Mouse (Mus musculus) heart, postnatal 0 days (tissue): Measurements from ENCODE around the gene Glp1r. TPM values are rescaled to one million over a fixed set of nuclear protein-coding genes. Genes with fewer than 3 reads are reported as not detected.

ENCODE experiments used
- ATAC-seq: fragments of 200-750 bp; cut with Nextera tagmentation; 2 replicates; pipeline ENCODE4 v1.8.0; 2017; ENCODE audit warnings: low read depth, moderate number of reproducible peaks, moderate library complexity; ENCODE audit not compliant: insufficient read depth
- DNase-seq: peaks from one replicate; pipeline ENCODE4 v3.0.0-alpha.2; 2016; ENCODE audit warnings: low spot score
- H3K27ac ChIP-seq: fragments of 300-500 bp; sonication (generic); 2 replicates; pipeline ENCODE4 v1.5.1; 2014; ENCODE audit warnings: low read depth, mild to moderate bottlenecking
- H3K27me3 ChIP-seq: fragments of 300-500 bp; sonication (generic); 2 replicates; pipeline ENCODE4 v1.6.1; 2014; ENCODE audit warnings: low read length, mixed read lengths; ENCODE audit not compliant: control insufficient read depth, insufficient read depth
- H3K36me3 ChIP-seq: fragments of 300-500 bp; sonication (generic); replicated peaks from 2 replicates; pipeline ENCODE4 v1.6.1; 2014; ENCODE audit warnings: low read length, mixed read lengths; ENCODE audit not compliant: control insufficient read depth, insufficient read depth
- H3K4me1 ChIP-seq: fragments of 300-500 bp; sonication (generic); 2 replicates; pipeline ENCODE4 v1.6.1; 2014; ENCODE audit warnings: antibody characterized with exemption; ENCODE audit not compliant: control insufficient read depth, insufficient read depth
- H3K4me2 ChIP-seq: fragments of 300-500 bp; sonication (generic); 2 replicates; pipeline ENCODE4 v1.6.1; 2014; ENCODE audit warnings: low read depth, mild to moderate bottlenecking, low read length, moderate library complexity
- H3K4me3 ChIP-seq: fragments of 300-500 bp; sonication (generic); 2 replicates; pipeline ENCODE4 v1.5.1; 2014; ENCODE audit warnings: low read depth, low read length
- H3K9ac ChIP-seq: fragments of 300-500 bp; sonication (generic); replicated peaks from 2 replicates; pipeline ENCODE4 v1.6.1; 2014; ENCODE audit warnings: low read depth, low read length, mixed read lengths
- H3K9me3 ChIP-seq: fragments of 300-500 bp; sonication (generic); replicated peaks from 2 replicates; pipeline ENCODE4 v1.6.1; 2016; ENCODE audit warnings: low read length; ENCODE audit not compliant: control insufficient read depth
- CTCF ChIP-seq: IDR thresholded peaks from 2 replicates; pipeline ENCODE4 v1.5.1; 2016; ENCODE audit warnings: antibody characterized with exemption, control low read depth, low read depth
- EP300 ChIP-seq: IDR thresholded peaks from 2 replicates; pipeline ENCODE4 v1.6.1; 2016; ENCODE audit warnings: antibody characterized with exemption, low read depth
- WGBS: fragments of 180-500 bp; shearing (Covaris S2); extraction: QIAGEN DNeasy Blood & Tissue Kit; methylation state at CpG from one replicate; pipeline ENCODE4 v1.1.7; 2014; 5-methylcytosine and 5-hydroxymethylcytosine counted together
- polyA plus RNA-seq: library from polyadenylated mRNA; unstranded; fragments of >200 nt; fragmentation: Nextera tagmentation; extraction: Ambion mirVana; gene quantifications from 2 replicates; pipeline ENCODE4 v1.2.1, GENCODE M21; 2015
- total RNA-seq: library from RNA; depleted of rRNA; stranded (reverse); fragments of >200 nt; gene quantifications from 2 replicates; pipeline ENCODE4 v1.2.3, GENCODE M21; 2014; ENCODE audit warnings: low replicate concordance; rRNA removed

Glp1r gene
- total RNA-seq, result 1.3 and 4.7 TPM in 2 replicates
- polyA plus RNA-seq, result 0.43 and 0.44 TPM in 2 replicates

- no peak for ATAC-seq
- Histone ChIP-seq H3K9ac (peak within 1 kb of the TSS; percentile 3; the same call in 1 of the 2 replicates), H3K4me3 (peak within 1 kb of the TSS; percentile 49), H3K9me3 (no peaks in the 10 kb centered on the region; the same call in 1 of the 2 replicates), H3K4me2 (peak within 1 kb of the TSS; percentile 78), H3K4me1 (peaks cover 9% of the 10 kb centered on the region; the same call in 1 of the 2 replicates), H3K27me3 (peaks cover 38% of the 10 kb centered on the region), H3K36me3 (no peaks in the 10 kb centered on the region), H3K27ac (no peak within 1 kb of the TSS)
- under 1% methylated on average over 36 of the region's 37 CpGs for WGBS
- TF ChIP-seq CTCF (no peak), EP300 (no peak)
- DNase-seq, result no peak
These were observed at the start of gene Glp1r for GRCm38 (mm10) chr17:30901627-30902026. TSS of gene Glp1r (plus strand) at chr17:30901817.

- H3K27me3 ChIP-seq, result no peaks in the 10 kb centered on the region
- ATAC-seq (no peak), DNase-seq (no peak)
- no peaks in the 10 kb centered on the region for H3K4me1 ChIP-seq
- no peak overlapping the region for H3K4me2 ChIP-seq
- no peak for TF ChIP-seq EP300
- no peak for TF ChIP-seq CTCF
- H3K27ac ChIP-seq, result no peak overlapping the region
- H3K4me3 ChIP-seq, result no peak overlapping the region
- H3K9me3 ChIP-seq, result no peaks in the 10 kb centered on the region
- no peaks in the 10 kb centered on the region for H3K36me3 ChIP-seq
- no peak overlapping the region for H3K9ac ChIP-seq
These were observed 49.3 kb upstream of the Glp1r start for GRCm38 (mm10) chr17:30852345-30852744.

- 79% methylated on average over 5 of the region's 5 CpGs for WGBS
- no peak overlapping the region for H3K4me2 ChIP-seq
- no peaks in the 10 kb centered on the region for H3K27me3 ChIP-seq
- H3K36me3 ChIP-seq, result no peaks in the 10 kb centered on the region
- no peaks in the 10 kb centered on the region for H3K4me1 ChIP-seq
- TF ChIP-seq EP300 (no peak), CTCF (no peak)
- ATAC-seq, result no peak
- H3K4me3 ChIP-seq, result no peak overlapping the region
- no peak for DNase-seq
- H3K27ac ChIP-seq, result no peak overlapping the region
- no peak overlapping the region for H3K9ac ChIP-seq
- no peaks in the 10 kb centered on the region for H3K9me3 ChIP-seq
These were observed 44.3 kb upstream of the Glp1r start for GRCm38 (mm10) chr17:30857347-30857746.

DNA sequence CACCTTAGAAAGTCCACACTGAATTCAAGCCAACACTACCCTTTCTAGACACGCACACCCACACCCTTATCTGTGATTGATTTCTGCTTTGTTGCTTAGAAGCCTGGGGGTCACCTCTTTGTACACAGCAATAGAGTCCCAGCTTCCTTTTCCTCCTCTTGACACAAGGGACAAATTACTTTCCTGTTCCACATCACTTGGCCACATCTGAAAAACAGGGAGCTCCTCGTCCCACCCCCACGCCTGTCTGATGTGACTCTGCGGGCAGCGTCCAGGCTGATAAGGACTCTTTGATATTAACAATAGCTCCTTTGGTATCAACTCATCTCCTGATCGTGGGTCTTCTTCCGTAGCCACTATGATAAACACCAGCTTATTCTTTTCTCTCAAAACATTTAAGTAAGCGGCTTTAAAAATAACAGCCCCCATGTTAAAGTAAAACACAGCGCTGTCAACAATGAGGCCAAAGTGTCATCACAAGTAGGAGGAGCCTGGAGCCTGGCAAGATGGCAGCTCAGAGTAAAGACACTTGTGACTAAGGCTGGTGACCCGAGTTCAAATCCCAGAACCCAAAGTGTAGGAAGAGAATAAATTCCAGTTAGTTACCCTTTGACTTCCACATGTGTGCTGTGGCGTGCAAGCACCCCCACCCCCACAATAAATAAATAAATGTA, 42.9 kb upstream of the Glp1r start:
- Histone ChIP-seq H3K4me3 (no peak overlapping the region), H3K36me3 (no peaks in the 10 kb centered on the region), H3K4me1 (no peaks in the 10 kb centered on the region), H3K27me3 (no peaks in the 10 kb centered on the region), H3K4me2 (no peak overlapping the region), H3K9ac (no peak overlapping the region), H3K9me3 (no peaks in the 10 kb centered on the region), H3K27ac (no peak overlapping the region)
- 42% methylated on average over 11 of the region's 11 CpGs for WGBS
- no peak for DNase-seq
- no peak for ATAC-seq
- TF ChIP-seq EP300 (no peak), CTCF (no peak)

DNA sequence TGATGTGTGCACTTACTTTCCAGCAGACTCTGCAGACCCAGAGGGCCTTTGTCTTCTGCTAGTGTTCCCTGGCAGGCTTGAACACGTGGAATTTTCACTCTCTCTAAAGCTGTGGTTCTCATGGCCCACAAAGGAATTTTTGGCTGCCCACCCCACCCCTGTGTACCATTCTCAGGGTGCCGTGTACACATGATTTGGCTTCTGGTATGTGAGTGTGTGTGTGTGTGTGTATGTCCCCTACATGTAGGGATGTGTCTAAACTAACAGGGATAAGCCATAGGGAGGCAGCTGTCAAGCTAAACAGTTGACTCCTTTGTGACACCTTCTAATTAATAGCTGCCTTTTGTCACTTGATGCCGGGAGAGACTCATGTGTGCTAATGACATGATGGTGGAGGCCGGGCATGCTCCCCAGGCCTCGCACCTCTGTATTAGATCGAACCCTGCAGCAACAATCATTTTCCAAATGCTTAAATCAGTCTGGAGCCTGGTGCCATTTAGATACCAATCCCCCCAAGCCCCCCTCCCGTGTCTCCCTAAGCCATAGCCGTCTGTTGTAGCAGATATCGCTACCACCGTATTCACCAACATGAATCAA, 41.5 kb upstream of the Glp1r start:
- Histone ChIP-seq H3K27ac (no peak overlapping the region), H3K4me2 (no peak overlapping the region), H3K4me1 (no peaks in the 10 kb centered on the region), H3K36me3 (no peaks in the 10 kb centered on the region), H3K27me3 (no peaks in the 10 kb centered on the region), H3K9me3 (no peaks in the 10 kb centered on the region), H3K4me3 (no peak overlapping the region), H3K9ac (no peak overlapping the region)
- ATAC-seq, result no peak
- DNase-seq, result no peak
- TF ChIP-seq EP300 (no peak), CTCF (no peak)
- 66% methylated on average over 10 of the region's 10 CpGs for WGBS
